Mouse (Mus musculus) limb, embryonic 12.5 days (tissue): Measurements from ENCODE around the gene Ppp1r8. TPM values are rescaled to one million over a fixed set of nuclear protein-coding genes. Genes with fewer than 3 reads are reported as not detected.
A peak's percentile ranks its signal among the peaks of the same experiment; 100 is the strongest.
"Not testable (repeated sequence)": the region's sequence is repeated elsewhere in the genome, so short reads cannot be mapped to it uniquely, and the experiment has no call there.

Source experiments
- ATAC-seq: fragments of 200-750 bp; cut with Nextera tagmentation; 2 replicates; pipeline ENCODE4 v1.8.0; 2017; ENCODE audit warnings: low read depth, moderate TSS enrichment; ENCODE audit not compliant: insufficient number of reproducible peaks, insufficient read depth, low FRiP score, low TSS enrichment
- H3K27ac ChIP-seq: fragments of 300-500 bp; sonication (generic); 2 replicates; pipeline ENCODE4 v1.5.1; 2016; ENCODE audit warnings: mild to moderate bottlenecking, moderate library complexity
- H3K27me3 ChIP-seq: fragments of 300-500 bp; sonication (generic); 2 replicates; pipeline ENCODE4 v1.6.1; 2016; ENCODE audit warnings: mild to moderate bottlenecking, moderate library complexity
- H3K36me3 ChIP-seq: fragments of 300-500 bp; sonication (generic); 2 replicates; pipeline ENCODE4 v1.6.1; 2016; ENCODE audit warnings: mild to moderate bottlenecking, moderate library complexity
- H3K4me1 ChIP-seq: fragments of 300-500 bp; sonication (generic); replicated peaks from 2 replicates; pipeline ENCODE4 v1.6.1; 2016
- H3K4me2 ChIP-seq: fragments of 300-500 bp; sonication (generic); 2 replicates; pipeline ENCODE4 v1.6.1; 2016; ENCODE audit warnings: mild to moderate bottlenecking, moderate library complexity
- H3K4me3 ChIP-seq: fragments of 300-500 bp; sonication (generic); replicated peaks from 2 replicates; pipeline ENCODE4 v1.5.1; 2016; ENCODE audit warnings: mild to moderate bottlenecking
- H3K9ac ChIP-seq: fragments of 300-500 bp; sonication (generic); replicated peaks from 2 replicates; pipeline ENCODE4 v1.6.1; 2016; ENCODE audit warnings: mild to moderate bottlenecking, moderate library complexity
- H3K9me3 ChIP-seq: fragments of 300-500 bp; sonication (generic); 2 replicates; pipeline ENCODE4 v1.6.1; 2016; ENCODE audit warnings: mild to moderate bottlenecking, moderate library complexity
- WGBS: fragments of 180-500 bp; shearing (Covaris S2); methylation state at CpG from one replicate; pipeline ENCODE4 v1.1.7; 2016; 5-methylcytosine and 5-hydroxymethylcytosine counted together
- polyA plus RNA-seq: library from polyadenylated mRNA; unstranded; fragments of >200 nt; fragmentation: Nextera tagmentation; extraction: Ambion mirVana; gene quantifications from 2 replicates; pipeline ENCODE4 v1.2.1, GENCODE M21; 2016

Ppp1r8 gene
- polyA plus RNA-seq, 1 experiment from 2014 or later = 68.5 TPM

DNA sequence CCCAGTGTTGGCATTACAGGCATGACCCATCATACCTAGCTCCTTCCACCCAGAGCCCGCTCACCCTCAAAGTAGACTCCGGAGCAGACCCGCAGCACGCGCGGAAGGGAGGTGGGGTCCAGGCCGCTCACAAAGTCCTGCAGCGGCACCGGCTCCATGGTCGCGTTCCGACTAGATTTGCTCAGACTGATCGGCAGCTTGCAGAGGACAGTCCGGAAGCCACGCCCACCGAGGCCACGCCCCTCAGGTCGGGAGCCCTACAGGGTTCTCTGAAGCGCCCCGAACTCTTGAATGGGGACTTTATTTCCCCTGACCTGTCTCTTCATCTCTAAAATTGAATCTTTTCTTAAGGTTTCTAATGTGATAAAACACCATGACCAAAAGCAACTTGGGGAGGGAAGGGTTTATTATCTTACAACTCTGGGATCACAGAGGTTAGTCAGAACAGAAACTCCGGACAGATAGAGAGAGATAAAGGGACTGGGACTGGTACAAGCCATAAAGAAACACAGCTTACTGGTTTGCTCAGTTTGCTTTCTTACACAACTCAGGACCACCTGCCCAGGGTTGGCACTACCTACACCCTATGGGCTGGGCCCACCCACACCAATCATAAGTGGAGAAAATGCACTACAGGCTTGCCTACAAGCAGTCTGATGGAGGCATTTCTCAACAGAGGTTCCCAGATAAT lies 46.6 kb downstream of the Ppp1r8 start, which contains the start of gene Themis2:
Gene Themis2 (minus strand): TSS at position 192 of the 691 bp plus-strand sequence.
- Histone ChIP-seq H3K4me3 (peak within 1 kb of the TSS; percentile 35), H3K36me3 (no peaks in the 10 kb centered on the region), H3K9me3 (no peaks in the 10 kb centered on the region), H3K9ac (peak within 1 kb of the TSS; percentile 45; the same call in 1 of the 2 replicates), H3K4me1 (peaks cover 7% of the 10 kb centered on the region; the same call in 1 of the 2 replicates), H3K27ac (no peak within 1 kb of the TSS), H3K27me3 (peaks cover 42% of the 10 kb centered on the region), H3K4me2 (peak within 1 kb of the TSS; percentile 55)
- 3% methylated on average over 21 of the region's 21 CpGs for WGBS
- 0 out of 2 replicates have a peak, but pooled peaks have one; percentile 42 for ATAC-seq

DNA sequence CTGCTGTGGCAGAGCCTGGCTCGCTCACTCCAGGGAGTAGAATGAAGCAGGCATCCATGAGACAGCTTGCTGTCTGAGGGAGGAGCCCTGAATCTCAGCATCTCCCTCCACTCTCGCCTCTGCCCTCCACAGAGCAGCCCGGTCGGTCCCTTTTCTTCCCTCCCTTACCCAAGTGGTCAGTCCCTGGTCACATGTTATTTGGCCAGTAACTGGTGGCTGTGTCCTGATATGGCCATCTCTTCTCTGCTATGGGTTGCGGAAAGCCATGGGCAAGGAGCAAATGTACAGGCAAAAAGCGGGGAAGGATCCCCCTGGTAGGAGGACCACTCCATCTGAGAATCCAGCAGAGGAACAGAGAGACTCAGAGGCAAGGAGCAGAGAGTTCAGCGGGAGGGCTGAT lies 47.8 kb downstream of the Ppp1r8 start:
- H3K4me2 ChIP-seq = no peak overlapping the region
- H3K27ac ChIP-seq = no peak overlapping the region
- H3K4me1 ChIP-seq = peaks cover 7% of the 10 kb centered on the region; the same call in 1 of the 2 replicates
- no peak overlapping the region for H3K9ac ChIP-seq
- no peaks in the 10 kb centered on the region for H3K9me3 ChIP-seq
- peaks cover 42% of the 10 kb centered on the region for H3K27me3 ChIP-seq
- H3K4me3 ChIP-seq = no peak overlapping the region
- ATAC-seq = no peak
- 57% methylated on average over 7 of the region's 7 CpGs for whole genome bisulfite sequencing
- H3K36me3 ChIP-seq = no peaks in the 10 kb centered on the region

DNA sequence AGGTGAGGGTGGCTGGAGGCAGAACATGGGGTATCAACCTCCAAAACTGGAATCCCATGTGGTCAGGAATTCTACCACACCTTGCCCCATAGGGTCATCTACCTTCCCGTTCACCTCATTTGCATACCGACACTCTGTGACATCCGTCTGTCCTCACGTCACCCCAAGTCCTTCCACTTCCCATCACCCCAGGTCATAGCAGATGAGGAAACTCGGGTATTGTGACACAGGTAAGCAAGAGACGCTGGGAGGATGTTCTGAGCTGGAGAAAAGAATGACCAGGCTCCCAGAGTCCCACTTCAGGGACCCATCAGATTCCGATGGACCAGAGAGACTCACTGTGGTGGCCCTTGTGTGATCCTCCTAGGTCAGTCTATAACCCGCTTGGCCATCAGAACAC lies 48.2 kb downstream of the Ppp1r8 start:
- Histone ChIP-seq H3K27ac (no peak overlapping the region), H3K36me3 (no peaks in the 10 kb centered on the region), H3K9me3 (no peaks in the 10 kb centered on the region), H3K4me2 (no peak overlapping the region), H3K4me1 (peaks cover 7% of the 10 kb centered on the region; the same call in 1 of the 2 replicates), H3K9ac (no peak overlapping the region), H3K4me3 (no peak overlapping the region), H3K27me3 (peaks cover 42% of the 10 kb centered on the region)
- ATAC-seq = no peak
- WGBS = 75% methylated on average over 8 of the region's 8 CpGs

DNA sequence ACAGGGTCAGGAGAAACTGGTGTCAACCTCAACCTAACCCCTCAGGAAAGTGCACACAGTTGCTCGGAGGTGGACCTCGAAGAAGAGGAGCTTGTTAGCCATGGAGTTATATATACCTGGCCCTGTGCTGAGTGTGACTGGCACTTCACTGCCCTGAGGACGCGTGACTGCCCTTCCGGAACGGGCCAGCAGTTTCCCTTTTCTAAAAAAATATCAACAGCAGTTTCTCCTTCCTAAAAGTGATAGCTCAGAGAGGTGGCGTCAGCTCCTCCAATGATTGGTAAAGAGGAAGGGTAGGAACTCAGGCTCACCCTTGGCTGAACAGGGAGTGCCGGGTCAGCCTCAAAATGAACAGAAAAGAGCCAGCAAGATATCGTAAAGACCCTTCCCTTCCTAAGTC lies 48.9 kb downstream of the Ppp1r8 start:
- Histone ChIP-seq H3K4me3 (no peak overlapping the region), H3K9ac (no peak overlapping the region), H3K9me3 (no peaks in the 10 kb centered on the region), H3K36me3 (no peaks in the 10 kb centered on the region), H3K27ac (no peak overlapping the region), H3K4me1 (peaks cover 7% of the 10 kb centered on the region; the same call in 1 of the 2 replicates), H3K4me2 (no peak overlapping the region), H3K27me3 (peaks cover 42% of the 10 kb centered on the region)
- WGBS = 77% methylated on average over 9 of the region's 9 CpGs
- ATAC-seq = no peak

DNA sequence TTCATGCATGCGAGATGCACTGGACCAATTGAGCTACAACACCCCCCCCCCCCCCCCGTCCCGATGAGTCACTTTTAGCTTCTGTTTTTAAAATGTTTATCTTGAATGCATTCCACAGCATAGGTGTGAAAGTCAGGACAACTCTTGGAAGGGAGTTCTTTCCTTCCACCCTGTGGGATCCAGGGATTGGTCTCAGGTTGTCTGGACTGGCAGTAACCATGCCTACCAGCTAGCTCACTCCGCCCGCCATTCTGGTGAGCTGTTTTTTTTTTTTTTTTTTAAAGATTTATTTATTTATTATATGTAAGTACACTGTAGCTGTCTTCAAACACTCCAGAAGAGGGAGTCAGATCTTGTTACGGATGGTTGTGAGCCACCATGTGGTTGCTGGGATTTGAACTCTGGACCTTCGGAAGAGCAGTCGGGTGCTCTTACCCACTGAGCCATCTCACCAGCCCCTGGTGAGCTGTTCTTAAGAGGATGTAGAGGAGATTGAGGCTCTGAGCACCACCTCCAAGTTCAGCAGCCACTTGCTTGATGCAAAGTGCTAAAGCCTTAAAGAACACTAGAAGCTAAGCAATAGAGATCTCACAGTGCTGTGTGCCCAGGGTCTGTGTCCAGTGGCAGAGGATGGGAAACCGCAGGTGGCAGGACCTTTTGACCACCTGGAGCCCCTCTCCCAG lies 49.5 kb downstream of the Ppp1r8 start:
- not testable (repeated sequence) for H3K36me3 ChIP-seq, ATAC-seq

DNA sequence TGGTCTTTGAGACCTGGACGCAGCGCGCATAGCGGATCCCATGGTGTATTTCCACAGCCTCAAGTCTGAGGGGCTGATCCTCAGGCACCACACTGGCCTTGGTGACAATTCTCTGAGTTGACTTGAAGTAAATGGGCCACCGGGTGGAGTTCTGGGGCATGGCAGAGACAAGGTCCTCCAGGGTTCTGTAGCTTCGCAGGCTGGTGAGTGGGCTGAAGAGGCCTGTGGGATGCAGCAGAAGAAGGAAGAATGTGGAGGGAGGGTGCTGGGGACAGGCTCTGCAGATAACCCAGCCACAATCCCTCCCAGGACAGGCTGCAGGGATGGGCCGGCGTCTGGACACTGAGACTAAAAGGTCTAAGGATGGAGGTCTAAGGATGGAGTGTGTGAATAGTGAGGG lies 53.2 kb downstream of the Ppp1r8 start:
- no peak overlapping the region for H3K9ac ChIP-seq
- H3K4me2 ChIP-seq = no peak overlapping the region
- no peaks in the 10 kb centered on the region for H3K36me3 ChIP-seq
- 90% methylated on average over 8 of the region's 8 CpGs for WGBS
- no peaks in the 10 kb centered on the region for H3K4me1 ChIP-seq
- ATAC-seq = no peak
- no peaks in the 10 kb centered on the region for H3K9me3 ChIP-seq
- peaks cover 11% of the 10 kb centered on the region for H3K27me3 ChIP-seq
- no peak overlapping the region for H3K27ac ChIP-seq
- no peak overlapping the region for H3K4me3 ChIP-seq

More for the DNA sequence above, 49.5 kb downstream of the Ppp1r8 start:
- not testable (repeated sequence) for H3K4me3 ChIP-seq, H3K27ac ChIP-seq, H3K9me3 ChIP-seq, H3K9ac ChIP-seq, H3K4me2 ChIP-seq, H3K4me1 ChIP-seq
- peaks cover 42% of the 10 kb centered on the region for H3K27me3 ChIP-seq
- 84% methylated on average over 8 of the region's 9 CpGs for WGBS

DNA sequence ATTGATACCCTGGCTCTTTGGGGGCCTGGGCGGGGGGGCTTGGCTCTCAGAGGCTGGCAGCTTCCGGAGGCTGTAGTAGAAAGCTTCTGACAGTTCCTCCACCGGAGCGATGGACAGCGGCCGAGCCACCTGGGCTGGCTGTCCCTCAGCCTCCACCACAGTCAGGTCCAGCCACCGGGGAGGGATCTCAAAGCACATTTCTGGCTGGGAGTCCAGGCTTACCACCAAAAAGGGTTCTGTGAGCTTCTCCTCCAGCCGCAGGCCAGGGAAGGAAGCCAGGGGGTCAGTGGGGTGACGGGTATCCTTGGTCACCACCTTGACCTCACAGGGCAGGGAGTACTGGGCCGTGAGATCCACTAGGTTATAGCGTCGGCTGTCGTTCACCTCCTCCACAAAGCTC lies 57.7 kb downstream of the Ppp1r8 start:
- no peaks in the 10 kb centered on the region for H3K36me3 ChIP-seq
- H3K9ac ChIP-seq = no peak overlapping the region
- no peaks in the 10 kb centered on the region for H3K9me3 ChIP-seq
- H3K27ac ChIP-seq = no peak overlapping the region
- no peaks in the 10 kb centered on the region for H3K27me3 ChIP-seq
- H3K4me2 ChIP-seq = no peak overlapping the region
- H3K4me3 ChIP-seq = no peak overlapping the region
- WGBS = 89% methylated on average over 13 of the region's 13 CpGs
- no peak for ATAC-seq
- no peaks in the 10 kb centered on the region for H3K4me1 ChIP-seq

DNA sequence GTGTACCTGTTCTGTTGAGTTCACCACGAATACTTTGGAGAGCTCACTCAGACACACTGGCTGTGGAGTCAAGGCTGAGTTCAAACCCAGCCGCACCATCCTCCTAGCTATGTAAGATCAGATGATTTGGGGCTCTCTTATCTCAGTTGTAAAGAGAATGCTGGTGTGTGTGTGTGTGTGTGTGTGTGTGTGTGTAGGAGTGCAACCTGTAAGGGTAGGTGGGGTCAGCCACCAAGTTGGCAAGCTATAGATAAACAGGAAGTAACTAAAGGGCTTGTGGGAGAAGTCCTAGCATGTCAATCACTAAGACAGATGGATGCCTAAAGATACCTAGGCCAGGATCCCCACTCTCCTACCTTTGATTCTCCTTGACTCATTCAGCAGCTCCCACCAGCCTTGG lies 59.2 kb downstream of the Ppp1r8 start:
- Histone ChIP-seq H3K27ac (no peak overlapping the region), H3K4me2 (no peak overlapping the region), H3K27me3 (no peaks in the 10 kb centered on the region), H3K36me3 (peaks cover 10% of the 10 kb centered on the region), H3K4me1 (no peaks in the 10 kb centered on the region), H3K9ac (no peak overlapping the region), H3K4me3 (no peak overlapping the region), H3K9me3 (no peaks in the 10 kb centered on the region)
- no peak for ATAC-seq
- WGBS = 89% methylated on average over 2 of the region's 2 CpGs

DNA sequence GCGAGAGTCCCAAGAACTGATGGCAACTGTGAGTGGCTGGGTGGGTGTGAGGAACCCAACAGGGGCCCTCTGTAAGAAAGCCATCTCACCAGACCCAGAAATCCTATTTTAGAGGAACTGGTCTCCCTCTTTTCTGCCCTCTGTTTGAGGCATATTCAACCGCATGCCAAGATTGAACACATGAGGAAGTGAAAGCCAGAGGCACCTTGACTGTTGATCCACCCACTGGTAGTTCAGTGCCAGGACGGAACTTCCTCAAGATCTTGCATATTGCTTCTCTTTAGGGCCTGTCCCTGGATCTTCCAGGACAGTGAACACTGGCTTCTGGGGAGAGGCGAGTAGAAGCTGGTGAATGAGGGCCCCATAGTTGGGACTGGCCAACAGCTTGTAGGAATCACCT lies 62.7 kb downstream of the Ppp1r8 start:
- ATAC-seq = no peak
- Histone ChIP-seq H3K27ac (no peak overlapping the region), H3K36me3 (peaks cover 44% of the 10 kb centered on the region), H3K9me3 (no peaks in the 10 kb centered on the region), H3K27me3 (no peaks in the 10 kb centered on the region), H3K4me3 (no peak overlapping the region), H3K4me1 (no peaks in the 10 kb centered on the region), H3K9ac (no peak overlapping the region), H3K4me2 (no peak overlapping the region)
- WGBS = 84% methylated on average over 4 of the region's 4 CpGs

DNA sequence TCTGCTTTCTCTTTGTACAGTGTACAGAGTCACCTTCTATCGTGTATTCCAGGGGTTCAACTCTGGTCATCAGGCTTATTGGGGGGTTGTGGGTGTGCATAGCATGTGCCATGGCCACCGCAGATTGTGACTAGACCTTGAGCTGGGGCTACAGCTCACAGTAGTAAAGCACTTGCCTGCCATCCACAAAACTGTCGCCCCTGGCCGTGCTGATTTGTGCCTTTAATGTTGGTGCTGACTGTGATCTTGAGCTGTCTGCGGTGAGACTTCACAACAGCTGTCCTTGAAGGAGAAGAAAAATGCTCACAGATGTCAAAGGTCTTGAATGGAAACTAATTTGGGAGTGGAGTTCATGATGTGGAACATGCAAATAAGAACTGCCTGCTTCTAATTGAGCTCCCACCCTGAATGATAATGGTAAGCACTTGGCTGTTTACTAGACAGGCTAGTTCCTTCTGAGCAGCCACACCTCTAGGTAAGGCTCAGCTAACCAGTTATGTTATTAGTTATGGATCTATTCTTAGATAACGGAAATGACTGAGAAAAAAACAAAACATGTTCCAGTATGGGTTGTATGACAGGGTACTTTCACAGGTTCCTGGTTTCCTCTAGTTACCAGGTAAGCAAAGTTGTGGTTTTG lies 64.3 kb downstream of the Ppp1r8 start:
- 84% methylated on average over 6 of the region's 6 CpGs for WGBS

More for the DNA sequence above, 64.3 kb downstream of the Ppp1r8 start:
- Histone ChIP-seq H3K27ac (no peak overlapping the region), H3K27me3 (no peaks in the 10 kb centered on the region), H3K36me3 (peaks cover 60% of the 10 kb centered on the region), H3K9me3 (no peaks in the 10 kb centered on the region), H3K4me1 (no peaks in the 10 kb centered on the region), H3K4me2 (no peak overlapping the region), H3K4me3 (no peak overlapping the region), H3K9ac (no peak overlapping the region)
- no peak for ATAC-seq
